Mouse (Mus musculus) erythroblast, embryonic 14.5 days (primary cell): Measurements from ENCODE around the gene Sebox.

Source experiments
- GATA1 ChIP-seq: IDR thresholded peaks from 2 replicates; pipeline ENCODE4 v1.6.1; 2012; ENCODE audit warnings: low read length, inconsistent platforms, mixed read lengths
- TAL1 ChIP-seq: IDR thresholded peaks from 3 replicates; pipeline ENCODE4 v1.6.1; 2012; ENCODE audit warnings: low read length, inconsistent platforms, mixed read lengths

DNA sequence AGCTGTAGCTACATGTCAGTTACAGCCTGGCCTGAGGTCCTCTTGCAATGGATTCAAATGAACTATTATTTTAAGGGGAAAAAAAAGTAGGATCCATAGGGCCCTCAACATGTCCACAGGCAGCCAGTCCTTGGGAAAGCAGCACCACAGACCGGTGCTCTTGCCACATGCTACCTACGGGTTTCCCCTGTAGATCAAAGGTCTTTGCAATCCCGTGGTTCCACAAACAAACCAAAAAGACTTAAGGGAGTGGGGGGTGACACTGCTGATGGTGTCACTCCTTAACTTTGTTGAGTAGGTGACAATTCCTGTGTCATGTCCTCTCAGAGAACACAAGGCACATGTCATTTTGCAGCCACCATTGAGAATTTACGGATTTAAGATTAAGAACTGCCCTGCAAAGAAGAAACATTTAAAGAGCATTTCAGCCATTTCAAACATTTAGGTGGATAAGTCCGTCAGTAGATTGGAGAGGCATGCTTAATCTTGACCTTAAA, 46.3 kb downstream of the Sebox start:
- TF ChIP-seq GATA1: no peak
- no peak for TF ChIP-seq TAL1
